Mouse (Mus musculus) cerebellum, postnatal 4 days (tissue): ENCODE measurements around the gene Bahcc1.

Experiments
- DNase-seq, 2 experiments: peaks; one replicate each; pipeline ENCODE4 v3.0.0; 2022; ENCODE audit warnings: low spot score in 2 of 2, mixed read lengths in 1 of 2

Gene Bahcc1

GRCm38 (mm10) chr11:120315832-120316689, 83.3 kb downstream of the Bahcc1 start:
- DNase-seq = peak; percentile 70 to 90

GRCm38 (mm10) chr11:120316690-120317254, 84.0 kb downstream of the Bahcc1 start:
- peak in 1 of 2 experiments; percentile 16 for DNase-seq

- peak in 1 of 2 experiments; percentile 0 for DNase-seq
These were observed 84.7 kb downstream of the Bahcc1 start for GRCm38 (mm10) chr11:120317456-120317855.

GRCm38 (mm10) chr11:120319310-120319709, 86.6 kb downstream of the Bahcc1 start:
- peak in 1 of 2 experiments; percentile 0 for DNase-seq

- DNase-seq = peak in 1 of 2 experiments; percentile 0
These were observed 87.4 kb downstream of the Bahcc1 start for GRCm38 (mm10) chr11:120320156-120320555.

GRCm38 (mm10) chr11:120335431-120336021, 102.8 kb downstream of the Bahcc1 start:
- peak in 1 of 2 experiments; percentile 16 for DNase-seq

- DNase-seq = peak in 1 of 2 experiments; percentile 0
These were observed 104.7 kb downstream of the Bahcc1 start for GRCm38 (mm10) chr11:120337447-120337846.

GRCm38 (mm10) chr11:120338786-120339185, 106.0 kb downstream of the Bahcc1 start:
- DNase-seq = peak in 1 of 2 experiments; percentile 1

GRCm38 (mm10) chr11:120339978-120340513, 107.3 kb downstream of the Bahcc1 start:
- peak in 1 of 2 experiments; percentile 0 for DNase-seq

GRCm38 (mm10) chr11:120341661-120342060, 108.9 kb downstream of the Bahcc1 start:
- DNase-seq = peak in 1 of 2 experiments; percentile 0
